Mouse (Mus musculus): ENCODE results near the gene Mcl1.

DNA sequence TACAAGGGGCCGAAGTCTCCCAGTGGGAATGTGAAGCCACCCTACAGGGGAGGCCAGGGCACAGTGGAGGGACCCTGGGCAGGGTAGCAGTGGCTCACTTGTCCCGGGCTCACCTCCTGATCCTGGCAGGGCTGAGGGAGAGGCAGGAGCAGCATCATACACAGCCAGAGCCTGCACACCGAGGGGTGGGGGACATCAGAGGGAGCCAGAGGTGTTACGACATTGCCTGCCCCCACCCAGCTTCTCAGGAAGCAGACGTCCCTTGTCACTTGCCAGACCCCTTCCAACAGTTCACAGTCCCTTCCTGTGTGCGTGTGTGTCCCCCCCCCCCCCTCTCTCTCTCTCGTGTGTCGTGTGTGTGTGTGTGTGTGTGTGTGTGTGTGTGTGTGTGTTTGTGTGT is 26.3 kb downstream of the Mcl1 start:
- no peak for TF ChIP-seq POLR2A (IDR thresholded peaks at IDR 0.05; ENCODE audit: low read depth, low read length)
- no peak for TF ChIP-seq CTCF (conservative IDR thresholded peaks at IDR 0.05; ENCODE audit: insufficient read depth, insufficient read length, low read depth, low read length)
